Mouse (Mus musculus) R1 (cell line): ENCODE measurements around the gene Sptssb.
A peak's percentile ranks its signal among the peaks of the same experiment; 100 is the strongest.

Experiments
- DNase-seq: peaks from one replicate; pipeline ENCODE4 v3.0.0-alpha.2; 2018; ENCODE audit warnings: low read depth, low spot score

The Sptssb gene

DNA sequence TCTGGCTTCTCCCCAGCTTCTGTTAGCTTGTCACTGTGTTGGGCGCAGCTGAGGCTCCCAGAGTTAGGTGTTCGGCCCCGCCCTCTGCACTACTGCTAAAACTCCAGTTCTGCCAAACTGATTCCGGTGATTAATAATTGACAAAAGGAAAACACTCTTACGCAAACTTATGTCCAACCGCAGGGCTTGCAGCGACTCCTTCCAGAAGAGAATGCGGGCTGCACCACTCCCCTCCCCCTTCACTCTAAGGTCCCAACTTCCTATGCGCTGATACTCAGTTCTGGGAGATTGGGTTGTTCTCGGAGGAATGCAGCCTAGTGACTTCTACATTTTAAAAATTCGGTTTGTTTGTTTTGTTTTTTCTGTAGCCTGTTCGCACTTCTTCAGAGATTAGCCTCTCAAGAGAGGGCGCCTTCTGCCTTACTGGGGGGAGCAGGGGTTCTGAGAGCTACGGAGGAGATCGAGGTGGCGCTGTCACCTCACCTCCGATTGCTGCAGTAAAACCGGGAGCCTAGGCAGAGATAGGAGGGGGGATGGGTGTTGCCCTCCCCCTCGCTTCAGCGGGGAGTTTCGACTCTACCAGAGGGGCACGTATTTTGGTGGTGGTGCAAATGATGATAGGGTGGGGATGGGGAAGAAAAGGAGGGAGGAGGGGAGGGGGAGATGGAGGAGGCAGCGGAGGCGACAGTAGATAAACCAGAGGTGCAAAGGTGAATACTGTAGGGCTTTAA is at the start of gene Sptssb:
Sptssb (minus strand) TSS at position 83 of the 731 bp plus-strand sequence.
- DNase-seq, result peak; percentile 37

DNA sequence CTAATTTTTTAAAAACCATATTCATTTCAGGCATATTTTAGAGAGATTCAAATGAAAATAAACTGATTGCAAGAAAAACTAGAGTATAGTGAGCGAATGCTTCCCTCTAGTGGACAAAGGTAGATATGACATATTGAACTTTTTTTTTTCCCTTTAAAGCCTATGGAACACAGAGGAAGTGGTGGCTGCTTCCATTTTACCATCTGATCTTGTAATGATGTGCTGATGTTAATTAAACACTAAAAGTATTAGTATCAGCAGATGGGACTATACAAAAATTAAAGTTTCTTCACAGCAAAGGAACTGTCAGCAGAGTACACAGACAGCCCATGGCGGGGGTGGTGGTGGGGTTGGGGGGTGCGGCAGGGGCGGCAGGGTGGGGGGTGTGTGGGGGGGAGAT is 48.3 kb upstream of the Sptssb start:
- DNase-seq, result peak; percentile 43

DNA sequence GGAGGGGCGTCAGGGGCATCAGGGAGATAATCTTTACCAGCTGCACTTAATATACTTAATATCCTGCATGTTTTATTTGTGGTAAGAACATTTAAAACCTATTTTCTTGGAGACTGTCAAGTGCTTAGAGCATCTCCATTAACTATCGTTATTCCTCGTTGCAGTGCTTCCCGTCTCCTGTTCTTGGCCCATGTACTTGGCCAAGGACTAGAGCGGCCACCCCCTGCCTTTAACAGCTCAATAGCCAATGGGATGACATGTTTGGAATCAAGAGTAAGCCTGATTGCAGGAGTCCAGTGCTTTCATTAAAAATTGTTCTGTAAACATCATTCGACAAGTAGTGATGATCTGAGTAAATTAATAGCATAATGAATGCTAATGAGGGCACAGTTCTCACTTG is 47.8 kb upstream of the Sptssb start:
- DNase-seq, result no peak

DNA sequence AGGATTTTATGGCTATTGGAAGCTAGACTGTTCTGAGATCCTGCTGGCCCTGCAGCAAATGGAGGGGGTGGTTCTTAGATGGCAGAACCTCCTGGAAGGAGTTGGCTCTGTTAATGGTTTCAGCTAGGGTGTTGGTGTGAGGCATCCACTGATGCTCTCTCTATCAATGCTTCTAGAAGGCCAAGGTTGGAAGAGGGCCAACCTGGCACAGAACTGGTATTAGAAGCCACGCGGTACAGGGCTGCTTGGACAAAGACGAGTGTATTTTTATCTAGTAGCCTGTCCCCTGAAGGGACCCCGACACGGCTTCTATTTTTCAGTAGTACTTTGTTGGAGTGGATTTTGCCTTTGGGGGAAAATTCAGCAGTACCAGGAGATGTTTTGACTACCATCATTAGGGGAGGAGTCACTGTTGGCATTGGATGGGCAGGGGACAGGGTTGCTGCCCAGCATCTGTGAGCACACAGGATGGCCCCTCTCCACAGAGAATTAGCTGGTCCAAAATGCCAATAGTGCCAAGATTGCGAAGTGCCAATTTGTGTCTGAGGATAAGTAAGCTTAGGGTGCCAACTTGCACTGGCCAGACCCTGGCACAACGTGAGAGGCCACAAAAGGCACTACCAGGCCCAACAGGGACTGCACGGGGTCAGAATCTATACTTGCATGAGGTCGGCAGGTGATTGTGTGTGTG is 43.2 kb upstream of the Sptssb start:
- DNase-seq, result no peak

DNA sequence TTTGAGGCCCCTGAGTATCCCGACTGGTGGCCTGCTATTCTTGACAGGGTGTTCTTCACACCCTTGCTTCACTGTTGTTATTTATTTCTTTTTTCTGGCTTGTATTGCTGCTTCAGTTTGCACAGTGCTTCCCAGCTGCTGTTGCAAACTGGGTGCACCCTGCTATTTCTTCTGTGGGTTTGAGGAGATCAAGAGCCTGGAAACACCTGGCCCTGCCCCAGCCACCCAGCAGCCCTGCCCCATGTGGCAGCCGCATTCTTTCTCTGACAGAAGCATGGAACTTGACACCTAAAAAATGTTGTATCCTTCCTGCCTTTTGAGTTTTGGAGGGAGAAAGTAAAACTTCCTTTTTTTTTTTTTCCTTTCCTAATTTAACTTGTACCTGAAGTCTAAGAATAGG is 42.6 kb upstream of the Sptssb start:
- no peak for DNase-seq

DNA sequence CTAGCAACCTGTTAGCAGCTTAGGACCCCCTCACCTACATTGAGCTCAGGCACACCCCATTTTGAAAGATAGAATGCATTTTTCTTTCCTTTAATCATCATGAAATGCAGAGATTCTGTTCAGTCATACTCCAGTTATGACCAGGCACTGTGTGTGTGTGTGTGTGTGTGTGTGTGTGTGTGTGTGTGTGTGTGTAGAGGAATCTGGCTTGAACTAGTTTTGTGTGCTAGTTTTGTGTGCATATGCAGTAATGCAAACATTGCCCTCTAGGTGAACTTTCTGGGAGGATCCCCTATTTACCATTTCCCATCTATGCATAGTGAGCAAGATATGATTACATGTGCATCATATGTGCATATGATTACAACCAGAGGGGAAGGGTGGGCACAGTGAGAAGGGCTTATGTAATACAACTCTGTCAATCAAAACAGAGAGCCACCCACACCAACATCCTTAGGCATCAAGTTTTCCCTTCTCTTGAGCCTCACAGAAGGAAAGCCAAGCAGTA is 42.2 kb upstream of the Sptssb start:
- no peak for DNase-seq

DNA sequence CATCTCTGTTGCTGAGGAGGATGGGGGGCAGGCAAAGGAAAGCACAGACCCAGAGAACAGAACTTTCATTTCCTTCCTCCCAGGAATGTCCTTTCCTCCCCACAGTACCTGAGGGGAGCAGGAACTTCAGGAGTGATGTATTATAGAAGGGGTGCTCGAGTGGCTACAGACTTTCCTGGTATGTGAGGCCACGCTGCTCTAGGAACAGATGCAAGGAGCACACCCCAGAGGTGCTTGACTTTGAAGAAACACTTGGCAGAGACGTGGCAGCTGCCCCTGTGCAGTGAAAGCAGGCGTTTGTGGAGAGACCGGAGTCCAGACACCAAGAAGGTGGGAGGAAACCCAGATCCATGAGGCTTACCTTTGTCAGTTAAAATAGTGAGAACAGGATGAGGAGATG is 40.6 kb upstream of the Sptssb start:
- no peak for DNase-seq

DNA sequence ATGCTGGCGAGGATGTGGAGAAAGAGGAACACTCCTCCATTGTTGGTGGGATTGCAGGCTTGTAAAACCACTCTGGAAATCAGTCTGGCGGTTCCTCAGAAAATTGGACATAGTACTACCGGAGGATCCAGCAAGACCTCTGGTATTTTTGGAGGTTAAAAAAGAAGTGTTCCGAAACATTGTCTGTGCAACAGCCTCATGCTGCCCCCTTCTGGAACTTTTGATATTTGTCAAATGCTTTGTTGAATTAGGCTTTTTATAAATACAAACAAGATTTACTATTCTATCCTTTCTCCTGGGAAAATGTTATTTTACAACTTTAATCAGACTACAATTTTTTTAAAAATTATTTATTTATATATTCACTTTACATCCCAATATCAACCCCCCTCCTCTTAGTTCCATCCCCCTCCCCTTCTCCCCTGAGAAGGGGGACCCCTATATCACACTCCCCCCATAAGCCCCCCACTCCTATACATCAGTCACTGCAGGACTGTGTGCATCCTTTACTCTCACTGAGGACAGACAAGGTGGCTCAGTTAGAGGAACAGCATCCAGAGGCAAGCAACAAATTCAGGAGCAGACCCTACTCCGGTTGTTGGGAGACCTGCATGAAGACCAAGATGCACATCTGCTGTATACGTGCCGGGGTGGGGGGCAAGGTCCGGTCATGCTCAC is 38.3 kb upstream of the Sptssb start:
- peak; percentile 51 for DNase-seq

DNA sequence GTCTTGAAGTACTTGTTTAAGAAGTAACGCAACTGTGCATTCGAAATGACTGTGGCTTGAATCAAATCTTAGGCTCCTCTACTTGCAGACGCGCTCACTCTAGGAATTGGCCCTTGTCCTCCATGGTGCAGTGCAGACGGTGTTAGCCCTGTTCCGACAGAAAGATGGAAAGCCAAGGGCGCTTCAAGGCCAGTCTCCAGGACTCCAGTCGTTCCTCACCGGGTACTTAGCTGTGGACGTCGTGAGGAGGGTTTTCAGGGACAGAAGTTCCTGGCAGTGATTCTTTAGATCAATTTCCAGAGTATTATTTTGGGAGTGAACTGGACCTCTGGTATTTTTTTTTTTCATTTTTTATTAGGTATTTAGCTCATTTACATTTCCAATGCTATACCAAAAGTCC is 35.8 kb upstream of the Sptssb start:
- DNase-seq, result no peak

DNA sequence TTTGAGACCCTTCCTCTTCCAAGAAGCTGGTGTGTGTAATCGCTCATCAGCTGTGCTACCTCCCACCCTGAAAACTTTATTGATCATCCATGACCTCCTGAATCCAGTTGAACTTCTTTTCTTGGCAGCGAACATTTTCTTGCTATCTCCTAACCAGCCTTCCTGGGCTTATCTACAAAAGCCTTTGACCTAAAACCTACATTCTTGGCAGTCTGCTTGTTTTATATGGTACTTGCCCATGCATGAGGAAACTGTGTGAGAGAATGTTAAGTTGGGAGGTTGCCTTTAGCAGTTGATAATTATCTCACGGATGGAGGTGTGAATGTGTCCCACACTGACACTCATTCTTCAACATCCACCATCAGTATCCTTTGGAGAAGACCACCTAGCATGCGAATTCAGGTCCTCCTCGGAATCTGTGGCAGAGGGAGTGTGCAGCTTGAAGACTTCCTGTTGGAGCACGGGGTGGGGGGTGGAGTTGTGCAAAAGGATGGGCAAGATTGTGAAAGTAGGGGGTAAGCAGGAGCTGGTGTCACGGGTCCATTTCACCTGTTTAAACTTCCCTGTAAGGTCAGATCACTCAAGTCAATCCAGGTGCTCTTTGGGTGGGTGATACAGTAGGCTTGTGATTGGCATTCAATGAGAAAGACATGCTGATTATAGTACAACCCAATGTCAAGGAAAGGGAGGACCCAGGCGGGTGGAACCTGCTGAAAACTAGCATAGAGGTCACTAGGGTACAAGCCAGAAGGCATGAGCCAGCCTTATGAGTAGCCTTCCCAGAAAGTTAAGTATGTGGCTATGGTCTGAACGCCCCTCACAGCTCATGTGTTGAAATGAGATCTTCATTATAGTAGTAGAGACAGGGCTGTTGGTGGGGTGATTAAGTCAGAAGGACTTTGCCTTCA is 32.7 kb upstream of the Sptssb start:
- no peak for DNase-seq

DNA sequence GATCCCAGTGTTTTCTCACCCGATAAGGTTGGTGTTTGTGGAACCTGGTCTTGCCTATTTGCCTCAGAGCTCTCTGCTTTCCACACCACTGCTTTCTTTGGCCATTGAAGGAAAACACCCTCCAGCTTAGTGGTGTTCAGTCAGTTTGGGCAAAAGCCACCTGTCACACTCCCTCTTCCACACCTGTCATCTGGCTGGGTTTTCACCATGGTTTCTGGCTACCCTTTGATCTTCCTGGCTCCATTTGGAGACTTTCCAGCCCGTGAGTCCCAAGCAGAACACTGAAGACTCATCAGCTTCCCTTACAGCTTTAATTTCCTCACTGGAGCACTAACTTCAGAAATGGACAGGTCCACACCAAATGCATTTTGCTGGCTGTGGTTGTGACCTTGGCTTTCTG is 26.1 kb upstream of the Sptssb start:
- DNase-seq, result no peak

DNA sequence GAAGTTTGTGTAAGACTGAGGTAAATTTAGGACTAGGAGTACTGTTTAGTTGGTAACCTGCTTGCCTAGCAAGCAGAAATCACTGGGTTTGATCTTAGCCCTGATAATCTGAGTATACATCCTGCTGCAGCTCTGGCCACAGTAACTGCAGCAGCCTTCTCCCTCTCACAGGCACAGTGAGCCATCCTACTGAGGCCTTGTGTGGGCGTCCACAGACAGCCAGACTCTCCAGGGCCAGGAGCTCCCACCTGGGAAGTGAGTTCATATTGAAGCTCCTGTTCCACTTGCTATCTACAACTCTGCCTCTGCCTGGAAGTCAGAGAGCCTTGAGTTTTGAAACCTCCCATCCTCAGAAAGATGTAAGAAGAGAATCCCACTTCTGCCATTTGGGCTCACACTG is 24.0 kb upstream of the Sptssb start:
- DNase-seq, result no peak

DNA sequence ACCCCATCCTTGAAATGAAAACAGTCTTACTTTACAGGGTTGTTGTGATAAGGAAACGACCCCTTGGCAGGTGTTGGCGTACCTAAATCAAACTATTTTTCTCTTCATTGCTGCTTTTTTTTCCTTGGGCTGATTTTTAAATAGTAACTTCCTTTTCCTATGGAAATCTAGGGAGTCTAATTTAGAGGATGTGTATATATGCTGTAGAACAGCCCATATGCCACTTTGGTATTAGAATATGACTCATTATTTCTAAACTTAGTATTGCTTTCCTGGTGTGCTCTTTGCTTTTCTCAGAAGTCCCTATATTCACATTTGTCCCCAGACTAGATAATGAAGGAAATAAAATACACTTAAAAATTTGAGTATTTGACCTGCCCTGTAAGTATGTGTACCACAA is 17.8 kb upstream of the Sptssb start:
- no peak for DNase-seq

DNA sequence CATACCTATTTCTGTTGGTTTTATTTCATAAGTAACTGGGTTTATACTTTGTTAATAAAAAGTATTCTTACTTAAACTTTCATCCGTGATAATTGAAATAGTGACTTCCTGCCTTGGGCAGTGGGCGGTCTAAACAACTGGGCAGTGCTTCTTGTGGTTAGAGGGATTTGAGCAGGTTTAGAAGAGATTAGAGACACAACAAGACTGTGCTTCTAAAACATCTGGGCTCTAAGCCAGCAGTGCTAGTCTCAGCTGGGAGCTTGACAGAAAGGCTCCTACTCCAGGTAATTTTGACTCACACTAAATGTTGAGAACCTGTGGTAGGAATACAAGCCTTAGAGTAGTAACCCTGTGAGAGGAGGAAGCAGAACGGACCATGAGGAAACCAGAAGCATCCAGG is 15.0 kb upstream of the Sptssb start:
- DNase-seq, result no peak

DNA sequence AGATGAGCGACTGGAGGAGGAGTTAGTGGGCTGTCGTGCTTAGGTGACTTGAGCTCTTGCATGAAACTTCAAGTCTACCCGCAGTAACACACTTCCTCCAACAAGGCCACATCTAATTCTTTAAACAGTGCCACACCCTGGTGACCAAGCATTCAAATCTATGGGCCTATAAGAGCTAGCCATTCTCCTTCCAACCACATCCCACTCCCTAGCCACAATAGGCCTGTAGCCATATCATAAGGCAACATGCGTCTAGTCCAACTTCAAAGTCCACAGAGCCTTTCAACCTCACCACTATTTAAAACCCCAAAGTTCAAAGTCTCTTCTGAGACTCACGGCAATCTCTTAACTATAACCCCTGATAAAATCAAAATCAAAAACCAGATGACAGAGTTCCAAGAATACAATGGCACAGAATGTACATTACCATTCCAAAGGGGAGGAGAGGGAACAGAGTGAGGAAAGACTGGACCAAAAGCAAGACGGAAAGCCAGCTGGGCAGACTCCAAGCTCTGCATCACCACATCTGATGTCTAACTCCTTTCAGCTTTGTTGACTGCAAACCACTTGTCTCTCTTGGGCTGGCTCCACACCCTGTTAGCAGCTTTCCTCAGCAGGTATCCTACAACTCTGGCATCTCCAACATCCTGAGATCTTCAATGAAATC is 13.1 kb upstream of the Sptssb start:
- DNase-seq, result no peak

DNA sequence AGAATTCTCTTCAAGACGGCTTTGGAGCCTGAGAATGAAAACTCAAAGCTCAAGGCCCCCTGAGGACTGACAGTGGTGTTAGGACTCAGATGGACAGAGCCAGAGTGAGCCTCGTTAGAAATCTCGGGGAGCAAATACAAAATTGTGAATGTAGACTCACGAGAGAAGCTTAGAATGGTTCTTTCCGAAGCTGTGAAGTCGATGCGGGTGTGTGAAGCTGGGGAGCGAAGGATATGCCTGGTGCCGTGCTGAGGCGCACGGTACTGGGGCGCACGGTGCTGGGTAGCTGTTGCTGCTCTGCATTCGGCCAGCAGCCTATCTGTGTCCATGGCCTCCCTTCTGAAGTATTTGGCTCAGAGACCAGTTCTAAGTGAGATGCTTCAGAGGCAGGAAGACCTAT is 11.4 kb upstream of the Sptssb start:
- DNase-seq, result no peak

DNA sequence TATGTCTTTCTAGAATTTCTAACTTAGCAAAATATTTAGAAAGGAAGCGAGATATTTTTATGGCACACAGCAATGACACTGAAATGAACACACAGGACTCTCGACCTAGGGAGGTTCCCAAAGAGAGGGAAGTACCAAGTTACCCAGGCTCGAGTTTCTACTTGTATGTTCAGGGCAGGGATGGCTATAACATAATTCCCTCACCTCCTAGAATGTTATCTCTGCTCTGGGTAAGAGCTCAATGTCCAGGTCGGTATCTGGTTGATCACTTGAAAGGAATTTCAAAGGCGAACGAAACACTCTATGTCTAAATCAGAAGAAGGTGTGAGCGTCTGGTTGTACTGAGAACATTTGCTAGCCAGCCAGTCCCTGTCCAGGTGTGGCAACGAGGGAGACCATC is 10.0 kb upstream of the Sptssb start:
- DNase-seq, result no peak

DNA sequence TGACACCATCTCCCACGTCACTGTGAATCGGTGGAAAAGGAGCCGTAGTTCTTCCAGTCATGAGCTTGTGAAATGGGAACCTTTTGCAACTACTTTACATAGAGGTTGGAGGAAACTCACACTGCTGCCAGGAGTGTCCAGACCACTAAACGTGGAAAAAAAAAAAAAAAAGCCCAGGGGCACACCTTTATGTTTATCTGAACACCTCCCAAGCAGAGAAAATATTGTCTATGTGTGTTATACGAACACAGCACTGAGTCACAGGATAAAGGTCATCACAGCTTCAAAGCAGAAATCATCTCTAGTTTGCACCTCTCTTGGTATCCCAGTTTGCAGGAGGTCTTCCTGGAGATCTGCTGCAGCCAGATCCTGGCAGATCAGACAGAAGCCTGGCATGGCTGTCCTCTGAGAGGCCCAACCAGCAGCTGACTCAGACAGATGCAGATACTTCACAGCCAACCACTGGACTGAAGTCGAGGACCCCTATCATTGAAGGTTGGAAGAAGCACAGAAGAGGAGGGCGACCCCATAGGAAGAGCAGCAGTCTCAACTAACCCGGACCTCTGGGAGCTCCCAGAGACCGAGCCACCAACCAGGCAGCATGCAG is 2.2 kb upstream of the Sptssb start:
- DNase-seq, result no peak

DNA sequence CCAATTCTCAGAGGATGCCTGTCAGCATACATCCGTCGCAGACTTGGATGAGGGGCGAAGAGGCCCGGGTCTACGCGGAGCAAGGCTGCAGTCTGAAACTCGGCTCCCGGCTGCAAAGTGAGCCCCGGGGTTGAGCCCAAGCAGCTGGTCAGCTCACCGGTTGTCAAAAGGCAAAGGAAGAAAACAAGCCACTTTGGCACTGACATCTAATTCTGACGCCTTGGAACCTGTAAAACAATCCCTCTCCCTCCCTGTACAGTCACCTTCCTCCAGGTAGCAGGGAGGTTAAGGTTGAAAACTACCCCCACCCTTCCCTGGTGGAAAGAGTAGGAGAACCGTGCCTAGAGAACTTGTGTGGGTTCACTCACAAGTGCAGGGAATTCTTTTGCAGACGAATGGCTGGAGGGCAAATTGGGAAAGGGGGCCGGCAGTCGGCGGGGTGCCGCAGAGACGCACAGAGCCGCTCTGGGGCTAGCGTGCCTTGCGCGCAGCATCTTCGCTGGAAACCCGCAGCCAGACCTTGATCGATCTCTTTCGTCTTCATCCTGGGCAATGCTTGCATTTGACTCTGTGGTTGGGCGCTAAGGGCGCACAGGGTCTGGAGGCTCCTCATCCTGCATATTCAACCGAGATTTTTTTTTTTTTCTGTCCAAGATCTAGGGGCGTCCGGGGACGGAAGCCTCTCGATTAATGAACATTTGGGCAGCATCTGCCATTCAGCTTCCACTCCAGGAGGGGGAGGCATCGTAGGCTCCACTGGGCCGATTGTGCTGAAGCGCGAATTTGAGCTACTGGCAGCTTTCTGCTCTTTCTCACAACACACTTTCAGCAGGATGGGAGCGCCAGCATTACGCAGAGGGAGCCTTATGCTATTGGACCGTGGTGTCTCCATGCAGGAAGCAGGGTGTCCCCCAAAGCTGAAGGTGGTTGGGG is 1.1 kb upstream of the Sptssb start:
- peak; percentile 70 for DNase-seq

DNA sequence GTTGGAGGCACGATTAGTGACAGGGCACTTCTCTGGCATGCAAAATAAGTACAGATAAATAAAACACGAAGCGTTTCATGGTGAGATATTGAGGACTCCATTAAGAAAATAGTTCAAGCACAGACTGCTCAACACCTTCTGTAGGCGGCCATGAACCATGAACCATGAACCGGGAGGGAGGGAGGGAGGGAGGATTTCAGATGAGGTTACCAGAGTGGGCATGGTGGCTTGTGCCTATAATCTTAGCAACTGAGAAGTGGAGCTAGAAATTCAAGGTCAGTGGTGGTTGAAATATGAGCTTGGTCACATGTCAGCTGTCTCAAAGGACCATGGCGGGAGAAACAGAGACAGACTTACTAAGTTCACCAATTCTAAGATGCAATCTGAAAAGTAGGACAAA is 20.3 kb downstream of the Sptssb start:
- DNase-seq, result no peak
